8 mouse cellular contexts compared by ENCODE assay signal in the genomic region with DNA sequence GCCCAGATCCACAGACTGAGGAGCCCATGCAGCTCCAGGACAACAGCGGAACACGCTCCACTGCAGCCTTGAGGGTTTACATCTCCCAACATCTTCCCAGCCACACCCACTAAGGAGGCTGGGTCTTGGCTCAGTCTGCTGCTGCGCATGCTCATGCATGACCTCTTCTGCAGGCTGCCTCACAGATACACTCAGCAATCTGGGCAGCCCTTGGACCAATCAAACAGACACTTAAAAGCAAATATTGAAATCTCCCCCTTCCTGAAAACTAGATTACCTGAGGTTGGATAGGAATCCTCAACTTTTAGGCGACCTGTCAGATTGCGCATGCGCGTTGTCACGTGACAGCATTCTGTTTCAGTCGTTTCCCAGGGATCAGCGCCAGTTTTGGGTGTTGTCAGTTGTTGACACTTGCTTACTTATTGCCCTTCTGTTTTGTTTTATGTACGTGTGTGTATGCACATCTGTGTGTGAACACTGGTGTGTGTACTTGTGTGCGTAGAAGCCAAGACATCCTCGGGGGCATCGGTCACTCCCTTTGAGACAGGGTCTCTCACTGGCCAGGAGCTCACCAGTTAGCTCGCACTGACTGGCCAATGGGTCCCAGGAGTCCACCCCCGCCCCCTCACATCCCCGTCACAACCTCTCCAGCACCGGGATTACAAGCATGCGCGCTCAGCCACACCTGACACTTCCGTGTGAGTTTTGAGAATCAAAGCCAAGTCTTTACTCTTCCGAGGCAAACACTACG. TPM values are rescaled to one million over a fixed set of nuclear protein-coding genes. Genes with fewer than 3 reads are reported as not detected.
A peak's percentile ranks its signal among the peaks of the same experiment; 100 is the strongest.
DNase-seq lines count a peak whose midpoint lies in the region; ATAC-seq and TF ChIP-seq lines count a peak whose summit lies in the region.

No protein-coding gene starts in this region.

- intact Hi-C loops in heart, adult 2 months (cut with DNase I): no loop called here
- intact Hi-C loops in left cerebral cortex, postnatal 36 days (cut with DNase I): no loop called here

- WGBS in embryonic facial prominence, embryonic 13.5 days: 64% methylated on average over 23 of the region's 23 CpGs
- 60% methylated on average over 23 of the region's 23 CpGs for WGBS in heart, adult 2 months

- peak; percentile 79 for TF ChIP-seq POLR2A in heart, adult 2 months (IDR thresholded peaks at IDR 0.05; ENCODE audit: insufficient read depth, low read depth, low read length)

- TF ChIP-seq EP300 in heart, adult 2 months (IDR thresholded peaks at IDR 0.05; ENCODE audit: insufficient read depth, low read depth, low read length): 0 out of 2 replicates have a peak, but pooled peaks have one; percentile 10

- peak overlapping the region; percentile 31 for H3K4me3 ChIP-seq in embryonic facial prominence, embryonic 13.5 days
- H3K4me3 ChIP-seq in heart, adult 2 months: peak overlapping the region; percentile 41

- no peak overlapping the region for H3K27ac ChIP-seq in embryonic facial prominence, embryonic 13.5 days
- peak overlapping the region; percentile 84 for H3K27ac ChIP-seq in heart, adult 2 months

- TF ChIP-seq CTCF in heart, adult 2 months (IDR thresholded peaks at IDR 0.05): no peak

- ATAC-seq in embryonic facial prominence, embryonic 13.5 days (ENCODE audit: insufficient number of reproducible peaks, insufficient read depth, low FRiP score, low TSS enrichment, low read depth): no peak
- peak; percentile 85 for ATAC-seq in megakaryocyte progenitor cell, adult 5-6 weeks (replicated peaks; ENCODE audit: poor library complexity)

- H3K79me2 ChIP-seq in heart, adult 2 months (replicated peaks; ENCODE audit: control insufficient read depth, insufficient read depth, low read length): no peaks in the 10 kb centered on the region

- H3K9me3 ChIP-seq in embryonic facial prominence, embryonic 13.5 days: no peaks in the 10 kb centered on the region

- H3K27me3 ChIP-seq in embryonic facial prominence, embryonic 13.5 days: no peaks in the 10 kb centered on the region
- no peaks in the 10 kb centered on the region for H3K27me3 ChIP-seq in heart, adult 2 months (ENCODE audit: control insufficient read depth, insufficient read depth, low read length)

- peak overlapping the region; percentile 54 for H3K4me2 ChIP-seq in embryonic facial prominence, embryonic 13.5 days

- peak overlapping the region; percentile 47 for H3K9ac ChIP-seq in embryonic facial prominence, embryonic 13.5 days
- peak overlapping the region; percentile 22 for H3K9ac ChIP-seq in heart, adult 2 months (ENCODE audit: low read depth, low read length)

- peak; percentile 73 for DNase-seq in ovary, adult 18-20 months (ENCODE audit: low spot score)
- no peak for DNase-seq in ovary, postnatal 10 days (ENCODE audit: low spot score)
- peak; percentile 73 to 80 for DNase-seq in heart, adult 2 months
- DNase-seq in kidney, adult 11 months: peak; percentile 77
- peak; percentile 67 to 71 for DNase-seq in left cerebral cortex, postnatal 36 days (ENCODE audit: low spot score in 2 of 2)
- peak; percentile 74 to 77 for DNase-seq in right cerebral cortex, postnatal 10 days (ENCODE audit: low spot score in 2 of 2)

- peaks cover 5% of the 10 kb centered on the region for H3K4me1 ChIP-seq in embryonic facial prominence, embryonic 13.5 days
- H3K4me1 ChIP-seq in heart, adult 2 months (ENCODE audit: control insufficient read depth, insufficient read depth, low read length): no peaks in the 10 kb centered on the region; the same call in 1 of the 2 replicates

- H3K36me3 ChIP-seq in embryonic facial prominence, embryonic 13.5 days: no peaks in the 10 kb centered on the region
- H3K36me3 ChIP-seq in heart, adult 2 months (ENCODE audit: control insufficient read depth, insufficient read depth, low read length): no peaks in the 10 kb centered on the region

RNA-seq across cellular contexts. Expression of gene Gaa, which starts 8.9 kb away (rescaled TPM):
- 58.5 and 61.0 TPM in 2 replicates for polyA plus RNA-seq in embryonic facial prominence, embryonic 13.5 days (2015; fragmentation: Nextera tagmentation; extraction: Ambion mirVana)
- 100 to 1,000 TPM in 1 of 2 experiments, 10 to 100 TPM in 1; 89.3 to 102 TPM for total RNA-seq in heart, adult 2 months (2021)
- polyA plus RNA-seq in heart, adult 2 months (2012; rRNA removed): 165 and 186 TPM in 2 replicates
- total RNA-seq in left cerebral cortex, postnatal 36 days (2021): 100 to 1,000 TPM; 220 to 253 TPM
- total RNA-seq in megakaryocyte progenitor cell, adult 5-6 weeks (2015): 29.4 and 29.5 TPM in 2 replicates
- total RNA-seq in megakaryocyte progenitor cell, adult 5-6 weeks (2017): 25.2 and 26.9 TPM in 2 replicates

RNA-seq across cellular contexts. Expression of gene Ccdc40, which starts 30.4 kb away (rescaled TPM):
- polyA plus RNA-seq in embryonic facial prominence, embryonic 13.5 days (2015; fragmentation: Nextera tagmentation; extraction: Ambion mirVana): 6.7 and 7.1 TPM in 2 replicates
- total RNA-seq in heart, adult 2 months (2021): under 1 TPM in 1 of 2 experiments, not detected in 1; 0.21 TPM
- 0.44 and 0.59 TPM in 2 replicates for polyA plus RNA-seq in heart, adult 2 months (2012; rRNA removed)
- 1 to 10 TPM; 1.1 to 1.3 TPM for total RNA-seq in left cerebral cortex, postnatal 36 days (2021)
- 4.4 and 4.9 TPM in 2 replicates for total RNA-seq in megakaryocyte progenitor cell, adult 5-6 weeks (2015)
- 11.2 and 14.3 TPM in 2 replicates for total RNA-seq in megakaryocyte progenitor cell, adult 5-6 weeks (2017)

RNA-seq across cellular contexts. Expression of gene Tbc1d16, which starts 30.4 kb away (rescaled TPM):
- 22.7 and 24.9 TPM in 2 replicates for polyA plus RNA-seq in embryonic facial prominence, embryonic 13.5 days (2015; fragmentation: Nextera tagmentation; extraction: Ambion mirVana)
- 10 to 100 TPM; 61.0 to 73.7 TPM for total RNA-seq in heart, adult 2 months (2021)
- polyA plus RNA-seq in heart, adult 2 months (2012; rRNA removed): 26.0 and 53.7 TPM in 2 replicates
- total RNA-seq in left cerebral cortex, postnatal 36 days (2021): 10 to 100 TPM; 30.5 to 36.2 TPM
- 1.9 and 2.1 TPM in 2 replicates for total RNA-seq in megakaryocyte progenitor cell, adult 5-6 weeks (2015)
- total RNA-seq in megakaryocyte progenitor cell, adult 5-6 weeks (2017): 2.1 and 3.0 TPM in 2 replicates

RNA-seq across cellular contexts. Expression of gene Eif4a3, which starts 41.1 kb away (rescaled TPM):
- polyA plus RNA-seq in embryonic facial prominence, embryonic 13.5 days (2015; fragmentation: Nextera tagmentation; extraction: Ambion mirVana): 339 and 385 TPM in 2 replicates
- total RNA-seq in heart, adult 2 months (2021): 10 to 100 TPM; 60.5 to 67.3 TPM
- polyA plus RNA-seq in heart, adult 2 months (2012; rRNA removed): 59.9 and 95.2 TPM in 2 replicates
- total RNA-seq in left cerebral cortex, postnatal 36 days (2021): 10 to 100 TPM; 74.7 to 78.6 TPM
- total RNA-seq in megakaryocyte progenitor cell, adult 5-6 weeks (2015): 320 and 348 TPM in 2 replicates
- 218 and 242 TPM in 2 replicates for total RNA-seq in megakaryocyte progenitor cell, adult 5-6 weeks (2017)

RNA-seq across cellular contexts. Expression of gene Card14, which starts 48.8 kb away (rescaled TPM):
- polyA plus RNA-seq in embryonic facial prominence, embryonic 13.5 days (2015; fragmentation: Nextera tagmentation; extraction: Ambion mirVana): 1.1 and 1.2 TPM in 2 replicates
- total RNA-seq in heart, adult 2 months (2021): under 1 TPM in 1 of 2 experiments, not detected in 1; 0.11 TPM
- 0.12 and 0.33 TPM in 2 replicates for polyA plus RNA-seq in heart, adult 2 months (2012; rRNA removed)
- under 1 TPM; 0.07 to 0.14 TPM for total RNA-seq in left cerebral cortex, postnatal 36 days (2021)
- total RNA-seq in megakaryocyte progenitor cell, adult 5-6 weeks (2015): not detected in 2 replicates
- not detected in 2 replicates for total RNA-seq in megakaryocyte progenitor cell, adult 5-6 weeks (2017)

Comparison
In these comparisons a context has a peak if more than half of its experiments do, and no peak if none do; other contexts are left out.
1. RNA of gene Tbc1d16, which starts 30.4 kb away (total RNA-seq): 61.0 to 73.7 TPM in heart, adult 2 months and 30.5 to 36.2 TPM in left cerebral cortex, postnatal 36 days; 1.9 to 3.0 TPM in megakaryocyte progenitor cell, adult 5-6 weeks; every median in the first group is over 4 times any median in the second.